Mouse (Mus musculus) G1E-ER4 (cell line): ENCODE results near the gene Taar8b. TPM values are rescaled to one million over a fixed set of nuclear protein-coding genes. Genes with fewer than 3 reads are reported as not detected.
"Not testable (repeated sequence)": the region's sequence is repeated elsewhere in the genome, so short reads cannot be mapped to it uniquely, and the experiment has no call there.

Source experiments
- GATA1 ChIP-seq: IDR thresholded peaks from one replicate; pipeline ENCODE4 v1.8.0; 2012; ENCODE audit warnings: low read length, inconsistent platforms
- polyA plus RNA-seq: library from polyadenylated mRNA; stranded (reverse); fragments of >175 nt; gene quantifications from 2 replicates; pipeline ENCODE4 v1.2.3, GENCODE M21; 2012

Gene Taar8b
- polyA plus RNA-seq: not detected in 2 replicates

- TF ChIP-seq GATA1: no peak
These were observed at the start of gene Taar8b for GRCm38 (mm10) chr10:24092194-24092593. TSS of gene Taar8b (minus strand) at chr10:24092294.

DNA sequence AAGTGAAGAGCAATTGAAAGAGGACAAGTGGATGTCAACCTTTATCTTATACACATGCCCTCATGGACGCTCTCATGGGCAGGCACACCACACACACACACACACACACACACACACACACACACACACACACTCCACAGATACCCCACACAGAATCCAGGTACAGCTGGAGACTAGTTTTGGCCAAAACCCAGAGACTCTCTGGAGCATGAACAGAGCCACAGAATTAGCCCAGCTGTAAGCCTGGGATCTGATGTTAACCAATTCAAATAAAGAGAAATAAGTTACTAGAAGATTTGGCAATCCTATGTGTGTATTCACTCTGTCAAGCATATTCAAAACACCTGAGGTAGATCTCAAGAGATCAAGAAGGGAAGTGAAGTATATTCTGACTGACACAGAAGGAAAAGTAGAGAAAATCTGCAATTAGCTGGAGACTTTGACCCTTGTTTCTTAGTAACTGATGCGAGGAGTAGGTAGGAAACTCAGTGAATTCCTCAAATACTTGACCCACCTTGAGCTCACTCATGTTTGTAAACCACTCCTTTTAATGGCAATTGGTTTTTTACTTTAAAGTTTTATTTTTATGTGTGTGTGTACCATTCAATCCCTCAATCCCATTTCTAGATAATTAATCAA, 46.6 kb upstream of the Taar8b start:
- no peak for TF ChIP-seq GATA1

DNA sequence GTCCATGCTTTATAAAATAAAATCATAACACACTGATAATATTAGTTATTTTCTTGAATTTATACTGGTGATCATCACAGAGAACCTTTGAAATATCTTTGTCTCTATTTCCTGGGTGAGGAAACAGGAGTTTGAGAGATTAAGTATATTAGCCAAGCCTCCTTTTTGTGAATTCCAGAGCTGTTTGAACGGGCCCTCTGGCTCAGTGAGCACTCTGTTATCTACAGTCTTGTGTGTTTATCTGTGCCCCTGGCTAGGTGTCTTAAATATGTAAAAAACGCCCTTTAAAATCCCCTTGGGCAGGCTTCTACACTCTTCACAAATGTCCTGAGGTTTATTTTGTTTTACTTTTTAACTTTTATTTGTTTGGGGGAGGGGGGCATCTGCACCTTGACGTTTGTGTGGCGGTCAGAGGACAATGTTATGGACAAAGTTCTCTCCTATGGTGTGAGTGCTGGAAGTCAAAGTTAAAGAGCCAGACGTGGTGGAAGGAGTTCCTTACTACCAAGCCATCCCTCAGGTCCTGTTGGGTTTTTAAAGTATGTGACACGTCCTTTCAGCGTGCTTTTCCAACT, 42.1 kb upstream of the Taar8b start:
- TF ChIP-seq GATA1: no peak

GRCm38 (mm10) chr10:24133132-24133531, 41.0 kb upstream of the Taar8b start:
- TF ChIP-seq GATA1: no peak

GRCm38 (mm10) chr10:24132273-24132672, 40.2 kb upstream of the Taar8b start:
- no peak for TF ChIP-seq GATA1

GRCm38 (mm10) chr10:24131451-24132262, 39.6 kb upstream of the Taar8b start:
- TF ChIP-seq GATA1: no peak

DNA sequence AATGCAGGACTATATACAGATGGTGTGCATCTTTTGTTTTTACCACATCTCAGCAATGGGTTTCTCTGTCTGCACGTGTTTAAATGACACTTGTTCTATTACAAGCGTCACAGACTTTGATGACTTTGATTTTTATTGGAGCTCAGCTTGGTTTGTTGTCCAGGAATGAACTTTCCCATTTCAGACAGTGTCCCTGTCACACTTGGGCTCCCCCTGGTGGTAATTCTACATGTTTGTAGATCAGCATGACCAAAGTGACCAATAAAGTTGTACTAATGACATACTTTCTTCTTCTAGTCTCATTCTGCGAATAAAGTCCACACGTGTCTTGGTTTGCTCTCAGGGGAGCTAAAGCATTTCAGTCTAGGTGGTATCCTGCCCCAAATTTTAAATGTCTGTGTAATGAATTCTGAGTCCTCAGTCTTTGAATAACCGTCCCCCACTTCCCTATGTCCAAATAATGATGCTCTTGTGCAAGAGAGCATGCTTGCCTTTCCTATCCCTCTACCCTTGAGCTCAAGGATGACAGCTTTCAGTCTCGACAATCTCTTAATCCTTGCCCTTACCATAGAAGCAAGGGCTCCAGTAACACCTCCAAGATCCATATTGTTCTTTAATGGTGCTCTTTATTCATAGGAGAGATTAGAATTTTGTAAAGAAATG, 19.2 kb upstream of the Taar8b start:
- TF ChIP-seq GATA1: no peak

GRCm38 (mm10) chr10:24109434-24109833, 17.3 kb upstream of the Taar8b start, which contains the start of gene Taar9:
TSS of gene Taar9 (minus strand) at chr10:24109534.
- TF ChIP-seq GATA1: not testable (repeated sequence)

- no peak for TF ChIP-seq GATA1
These were observed 16.1 kb upstream of the Taar8b start for GRCm38 (mm10) chr10:24108236-24108635.

GRCm38 (mm10) chr10:24107747-24108146, 15.7 kb upstream of the Taar8b start:
- TF ChIP-seq GATA1: no peak

DNA sequence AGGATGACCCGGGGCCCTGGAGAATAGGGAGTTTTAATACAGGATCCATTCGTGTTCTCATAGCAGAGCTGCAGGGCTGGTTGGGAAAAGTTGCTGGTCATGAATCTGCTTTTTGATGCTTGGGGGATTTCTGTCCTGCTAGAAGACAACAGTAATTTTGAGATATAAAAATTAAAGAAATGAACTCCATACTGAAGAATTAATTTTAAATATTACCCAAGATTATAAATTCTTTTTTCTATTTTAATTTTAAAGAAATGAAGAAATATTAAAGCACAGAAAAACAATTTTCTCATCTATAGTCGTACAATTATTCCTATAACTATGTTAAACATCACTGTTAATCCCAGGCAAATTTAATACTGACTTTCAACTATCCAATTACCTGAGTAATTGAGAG, 9.7 kb upstream of the Taar8b start, which contains the start of gene Taar8c:
Taar8c (minus strand) TSS at position 101 of the 400 bp plus-strand sequence.
- not testable (repeated sequence) for TF ChIP-seq GATA1

DNA sequence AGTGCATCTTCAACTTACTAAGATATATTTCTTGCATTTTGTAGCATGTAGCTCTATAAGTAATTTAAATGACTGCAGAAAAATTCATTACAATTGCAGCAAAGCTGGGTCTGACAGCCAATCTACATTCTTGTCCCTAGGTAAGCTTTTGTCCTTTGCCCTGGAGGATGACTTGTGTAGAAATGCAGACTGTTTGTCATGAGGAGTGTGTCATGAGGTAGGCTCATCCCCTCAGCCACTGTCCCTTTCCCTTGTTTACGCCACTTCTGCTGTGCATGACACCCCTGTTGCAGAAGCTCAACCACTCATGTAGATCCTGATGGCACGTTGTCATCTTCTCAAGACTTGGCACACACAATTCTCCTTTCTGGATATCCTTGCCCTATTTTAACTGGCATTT, 4.9 kb downstream of the Taar8b start:
- no peak for TF ChIP-seq GATA1

DNA sequence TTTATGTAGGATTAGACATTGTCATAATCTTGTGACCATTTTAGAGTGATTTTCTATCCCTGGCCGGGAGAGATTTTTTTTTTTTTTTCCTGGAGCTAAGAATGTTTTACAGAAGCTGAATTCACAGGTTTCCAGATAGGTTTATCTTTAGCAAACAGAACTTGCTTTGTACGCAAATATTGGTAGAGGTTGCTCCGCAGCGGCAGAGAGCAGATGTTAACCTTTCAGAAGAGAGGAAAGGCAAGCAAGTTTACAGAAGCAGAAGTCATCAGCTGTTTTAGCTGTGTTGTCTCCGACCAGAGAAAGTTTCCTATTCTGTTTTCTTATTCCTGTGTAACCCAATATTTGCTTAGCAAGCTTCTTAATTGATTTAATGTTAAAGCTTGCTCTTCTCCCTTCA, 5.5 kb downstream of the Taar8b start:
- TF ChIP-seq GATA1: no peak

- no peak for TF ChIP-seq GATA1
These were observed 6.2 kb downstream of the Taar8b start for GRCm38 (mm10) chr10:24085936-24086335.

- no peak for TF ChIP-seq GATA1
These were observed 11.9 kb downstream of the Taar8b start for GRCm38 (mm10) chr10:24080166-24080565.

- TF ChIP-seq GATA1: not testable (repeated sequence)
These were observed 15.9 kb downstream of the Taar8b start, which contains the start of gene Taar8a for GRCm38 (mm10) chr10:24076200-24076599. TSS of gene Taar8a (plus strand) at chr10:24076500.
